Mouse (Mus musculus) embryonic fibroblast, embryonic 13.5 days (primary cell): Measurements from ENCODE around the gene C1qb.

Source experiments
- CTCF ChIP-seq: IDR thresholded peaks from 2 replicates; pipeline ENCODE4 v1.5.1; 2011; ENCODE audit warnings: mild to moderate bottlenecking, control low read depth, low read length, moderate library complexity, borderline replicate concordance; ENCODE audit not compliant: insufficient read depth
- POLR2A ChIP-seq: IDR thresholded peaks from 2 replicates; pipeline ENCODE4 v1.6.1; 2011; ENCODE audit warnings: low read depth, mild to moderate bottlenecking, control low read depth, low read length, moderate library complexity

DNA sequence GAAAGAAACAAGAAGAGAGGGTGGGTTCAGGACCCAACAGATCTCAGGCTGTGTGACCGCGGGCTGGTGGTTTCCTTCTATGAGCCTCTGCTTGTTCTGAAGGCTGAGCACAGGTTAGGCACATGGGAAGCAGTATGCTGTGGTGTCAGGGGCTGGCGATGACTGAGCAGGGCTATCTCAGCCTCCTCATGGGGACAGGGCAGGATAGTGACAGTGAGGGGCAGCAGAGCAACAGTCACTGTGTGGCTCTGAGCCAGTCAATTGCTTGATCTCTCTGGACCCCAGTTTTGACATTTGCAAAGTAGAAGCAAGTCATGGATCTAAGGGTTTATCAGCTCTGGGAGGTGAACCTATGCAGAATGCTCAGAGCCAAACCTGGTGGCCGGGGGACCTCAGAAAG is 5.1 kb upstream of the C1qb start:
- TF ChIP-seq CTCF (no peak), POLR2A (no peak)
